Mouse (Mus musculus) lung, adult 2 months (tissue): ENCODE data around the gene Foxp1. TPM values are rescaled to one million over a fixed set of nuclear protein-coding genes. Genes with fewer than 3 reads are reported as not detected.

Experiments
- DNase-seq: peaks from one replicate; pipeline ENCODE4 v3.0.0; 2022
- H3K4me1 ChIP-seq: fragments of 200-500 bp; 2 replicates; pipeline ENCODE4 v1.6.1; 2011; ENCODE audit warnings: low read length; ENCODE audit not compliant: control insufficient read depth, insufficient read depth
- H3K4me3 ChIP-seq: fragments of 200-500 bp; replicated peaks from 2 replicates; pipeline ENCODE3; 2011; ENCODE audit warnings: low read depth, mild to moderate bottlenecking, control low read depth, low read length; ENCODE audit errors: extremely low read depth
- CTCF ChIP-seq: fragments of 200-500 bp; IDR thresholded peaks from 2 replicates; pipeline ENCODE4 v1.5.1; 2011; ENCODE audit warnings: mild to moderate bottlenecking, low read length, control low read depth; ENCODE audit not compliant: insufficient read depth
- POLR2A ChIP-seq: fragments of 200-500 bp; IDR thresholded peaks from 2 replicates; pipeline ENCODE4 v1.6.1; 2011; ENCODE audit warnings: low read depth, mild to moderate bottlenecking, control low read depth, low read length, borderline replicate concordance; ENCODE audit errors: extremely low read depth
- WGBS: fragments of 180-500 bp; shearing (Covaris S2); methylation state at CpG from one replicate; pipeline ENCODE4 v1.1.7; 2018; 5-methylcytosine and 5-hydroxymethylcytosine counted together
- polyA plus RNA-seq: library from polyadenylated mRNA; depleted of rRNA; stranded (reverse); fragments of >200 nt; gene quantifications from 2 replicates; pipeline ENCODE4 v1.2.3, GENCODE M21; 2012

Foxp1 gene
- polyA plus RNA-seq, 1 experiment: 135 TPM

DNA sequence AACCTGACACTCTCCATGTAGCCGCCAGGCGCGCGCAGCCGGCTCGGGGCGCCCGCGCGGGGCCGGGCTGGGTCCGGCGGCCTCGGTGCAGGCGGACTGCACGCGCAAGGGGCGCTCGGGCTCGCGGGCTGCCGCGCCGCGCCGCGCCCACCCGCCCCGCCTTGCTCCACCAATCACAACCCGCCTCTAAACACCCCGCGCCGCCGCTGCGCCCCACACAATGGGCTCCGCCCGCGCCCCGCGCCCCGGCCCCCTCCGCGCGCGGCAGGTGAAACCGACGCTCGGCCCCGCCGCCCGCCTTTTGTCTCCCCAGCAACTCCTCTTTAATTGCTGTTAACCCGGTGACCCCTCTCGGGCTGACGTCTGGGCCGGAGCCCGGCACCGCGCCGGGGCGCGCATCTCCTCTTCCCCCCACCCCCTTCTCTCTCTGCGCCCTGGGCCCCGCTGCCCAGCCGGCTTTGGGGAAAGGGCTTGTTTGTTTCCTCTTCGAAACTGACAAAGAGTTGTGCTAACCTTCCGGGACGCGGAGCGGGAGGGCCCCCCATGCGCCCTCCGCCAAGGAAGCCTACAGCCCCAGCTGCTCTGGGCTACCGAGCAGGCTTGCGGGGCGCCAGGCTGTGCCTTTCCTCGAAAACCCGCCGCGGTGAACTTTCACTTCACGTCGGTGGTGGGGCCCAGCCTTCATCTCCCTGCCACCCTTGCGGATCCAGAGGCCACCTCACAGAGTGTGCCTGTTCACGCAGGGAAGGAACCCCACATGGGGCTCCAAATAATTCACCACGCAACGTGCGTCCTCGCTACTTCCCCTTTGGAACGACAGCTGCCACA, 494.1 kb downstream of the Foxp1 start:
- DNase-seq: peak; percentile 67
- WGBS: under 1% methylated on average over 86 of the region's 87 CpGs

DNA sequence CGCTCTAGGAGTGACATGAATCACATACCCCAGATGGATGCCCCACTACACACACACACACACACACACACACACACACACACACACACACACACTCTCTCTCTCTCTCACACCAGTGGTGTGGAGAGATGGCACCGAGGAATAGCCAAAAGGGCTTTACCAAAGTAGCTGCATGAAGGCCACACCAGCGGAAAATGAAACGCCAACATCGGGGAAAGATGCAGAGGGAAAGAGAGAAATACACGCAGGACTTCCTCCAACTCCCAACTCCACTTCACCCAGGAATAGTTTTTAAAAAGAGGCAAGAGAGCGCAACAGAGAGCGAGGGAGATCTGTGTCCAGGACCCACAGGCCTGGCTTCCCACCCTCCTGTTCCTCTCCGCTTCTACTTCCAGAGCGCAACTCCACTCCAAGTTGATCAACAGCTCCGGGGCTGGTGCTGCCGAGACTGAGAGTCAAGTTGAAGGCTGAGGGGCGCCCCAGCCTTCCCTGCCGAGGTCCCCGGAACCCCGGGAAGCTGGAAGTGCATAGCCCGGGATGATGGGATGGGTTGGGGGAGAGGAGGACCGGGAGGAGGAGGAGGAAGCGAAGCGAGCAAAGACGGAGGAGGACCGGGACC, 494.9 kb downstream of the Foxp1 start:
- DNase-seq: peak; percentile 64
- WGBS: 3% methylated on average over 22 of the region's 22 CpGs
- Histone ChIP-seq H3K4me1 (peaks cover 21% of the 10 kb centered on the region), H3K4me3 (peak overlapping the region; percentile 99)
- TF ChIP-seq POLR2A (no peak), CTCF (no peak)

More for the DNA sequence above, 494.1 kb downstream of the Foxp1 start:
- H3K4me1 ChIP-seq: peaks cover 23% of the 10 kb centered on the region
- H3K4me3 ChIP-seq: peak overlapping the region; percentile 99
- TF ChIP-seq CTCF: no peak
- TF ChIP-seq POLR2A: peak; percentile 13; the same call in 1 of the 2 replicates

DNA sequence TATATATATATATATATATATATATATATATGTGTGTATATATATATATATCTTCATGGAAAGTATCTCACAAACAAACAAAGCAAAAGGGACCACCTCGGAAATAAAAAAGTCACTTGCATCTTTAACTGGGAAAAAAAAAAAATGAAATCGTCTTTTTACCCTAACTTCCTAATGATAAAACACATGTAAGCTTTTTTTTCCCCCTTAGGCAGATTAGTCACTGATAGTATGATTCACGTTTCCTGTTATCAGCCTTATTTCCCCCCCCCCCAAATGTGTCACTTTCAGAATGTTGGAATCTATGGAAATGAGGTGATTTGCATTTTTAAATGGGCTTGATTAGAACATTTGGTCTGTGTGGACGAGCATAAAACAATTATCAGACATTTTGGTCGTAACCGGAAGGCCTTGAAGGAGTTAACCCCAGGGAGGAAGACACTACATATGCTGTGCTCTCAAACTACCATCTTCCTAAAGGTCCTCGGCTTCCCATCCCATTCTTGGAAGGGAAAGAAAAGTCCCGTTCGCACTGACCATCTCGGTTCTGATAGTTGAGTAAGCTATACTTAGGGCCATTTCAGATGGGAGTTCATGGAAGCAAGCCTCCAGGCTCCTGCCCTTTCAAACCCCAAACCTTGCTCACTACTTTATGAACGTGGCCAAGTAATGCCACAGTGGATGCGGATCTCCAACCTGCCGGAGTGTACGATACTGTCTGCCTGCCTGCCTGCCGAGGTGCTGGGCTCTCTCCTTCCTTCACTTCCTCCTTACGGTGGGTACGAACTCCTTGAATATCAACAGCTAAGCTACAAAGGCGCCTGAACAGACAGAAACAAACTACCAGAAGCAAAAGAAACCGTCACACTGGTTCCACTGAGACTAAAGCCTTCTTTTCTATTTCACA, 495.6 kb downstream of the Foxp1 start:
- no peak for DNase-seq
- peak overlapping the region; percentile 99 for H3K4me3 ChIP-seq
- peaks cover 20% of the 10 kb centered on the region for H3K4me1 ChIP-seq
- 22% methylated on average over 19 of the region's 19 CpGs for WGBS
- TF ChIP-seq POLR2A: no peak
- no peak for TF ChIP-seq CTCF

DNA sequence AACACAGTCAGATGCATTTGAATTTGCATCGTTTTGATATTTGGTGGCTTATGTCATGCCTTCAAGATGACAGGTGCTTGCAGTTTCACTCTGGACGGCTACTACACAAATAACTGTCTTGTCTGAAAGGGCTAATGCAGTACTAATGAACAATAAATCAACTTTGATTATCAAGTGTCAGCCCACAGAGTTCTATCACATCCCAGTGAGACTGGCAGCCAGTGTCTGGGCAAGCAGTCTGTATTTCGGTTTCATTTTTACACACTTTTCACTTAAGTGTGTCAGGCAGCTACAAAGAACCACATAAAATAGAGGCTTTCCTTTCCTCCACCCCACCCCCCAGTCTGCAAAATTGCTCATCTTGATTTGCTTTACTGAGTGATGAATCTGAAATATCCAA, 496.5 kb downstream of the Foxp1 start:
- Histone ChIP-seq H3K4me1 (peaks cover 16% of the 10 kb centered on the region), H3K4me3 (peak overlapping the region; percentile 74)
- DNase-seq: no peak
- 21% methylated on average over 3 of the region's 3 CpGs for WGBS
- no peak for TF ChIP-seq POLR2A
- TF ChIP-seq CTCF: no peak

DNA sequence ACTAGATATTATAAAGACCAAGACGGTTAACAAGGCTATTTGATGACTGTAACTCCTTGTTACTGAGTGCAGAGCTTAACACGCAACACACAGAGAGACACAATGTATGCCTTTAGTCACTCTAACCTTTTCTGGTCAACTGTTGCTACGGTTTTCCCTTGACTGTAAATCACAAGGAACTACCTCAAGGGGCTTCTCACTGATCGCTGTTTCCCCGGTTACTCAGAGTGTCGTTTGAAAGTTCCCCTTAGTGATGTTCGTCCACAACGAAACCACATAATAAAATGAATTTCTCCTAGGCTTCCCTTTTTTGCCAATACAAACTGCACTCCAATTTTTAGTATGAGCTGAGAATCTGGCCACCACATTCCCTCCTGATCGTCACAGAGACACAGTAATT, 497.9 kb downstream of the Foxp1 start:
- peaks cover 17% of the 10 kb centered on the region for H3K4me1 ChIP-seq
- 34% methylated on average over 9 of the region's 9 CpGs for WGBS
- TF ChIP-seq POLR2A (no peak), CTCF (no peak)
- H3K4me3 ChIP-seq: peak overlapping the region; percentile 49
- DNase-seq: no peak

DNA sequence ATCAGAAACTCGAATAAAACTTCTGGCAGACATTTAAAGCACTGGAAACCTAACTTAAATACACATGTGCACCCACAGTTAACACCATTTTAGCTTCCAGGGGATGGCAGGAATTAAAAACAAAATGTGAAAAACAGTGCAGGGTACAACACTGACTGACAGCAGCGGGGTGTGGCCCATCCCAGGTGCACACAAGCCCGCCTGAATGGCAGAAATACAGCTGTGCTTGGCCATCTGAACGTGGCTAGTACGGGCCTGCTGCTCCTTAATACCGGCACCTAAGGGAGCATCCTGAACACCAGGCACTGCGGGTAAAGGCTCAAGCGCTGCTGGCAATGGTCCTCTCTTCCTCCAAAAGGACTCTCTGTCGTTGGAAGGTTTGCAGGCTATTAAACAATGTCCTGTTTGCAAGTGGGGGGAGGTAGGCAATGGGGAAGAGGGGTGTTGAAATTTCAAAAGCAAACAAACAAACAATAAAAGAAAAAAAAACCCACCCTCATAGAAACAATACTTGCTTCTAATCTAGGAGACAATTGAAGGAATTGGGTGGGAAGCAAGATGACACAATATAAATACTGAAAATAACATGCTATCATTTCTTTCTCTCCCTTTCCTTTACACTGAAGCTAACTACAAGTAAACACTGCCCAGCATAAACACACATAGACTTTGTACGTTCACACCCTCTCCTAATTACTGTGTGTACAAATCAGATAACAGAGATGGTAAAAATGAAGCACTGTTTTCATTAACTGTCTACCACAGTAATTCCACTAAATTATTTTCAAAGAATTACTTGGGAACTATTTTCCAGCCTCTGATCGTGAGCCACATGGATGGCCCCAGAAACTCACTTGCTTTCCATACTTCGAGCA, 501.7 kb downstream of the Foxp1 start:
- peaks cover 38% of the 10 kb centered on the region for H3K4me1 ChIP-seq
- H3K4me3 ChIP-seq: peak overlapping the region; percentile 29
- DNase-seq: no peak
- peak; percentile 59; the same call in 1 of the 2 replicates for TF ChIP-seq POLR2A
- TF ChIP-seq CTCF: no peak
- 38% methylated on average over 12 of the region's 12 CpGs for WGBS

DNA sequence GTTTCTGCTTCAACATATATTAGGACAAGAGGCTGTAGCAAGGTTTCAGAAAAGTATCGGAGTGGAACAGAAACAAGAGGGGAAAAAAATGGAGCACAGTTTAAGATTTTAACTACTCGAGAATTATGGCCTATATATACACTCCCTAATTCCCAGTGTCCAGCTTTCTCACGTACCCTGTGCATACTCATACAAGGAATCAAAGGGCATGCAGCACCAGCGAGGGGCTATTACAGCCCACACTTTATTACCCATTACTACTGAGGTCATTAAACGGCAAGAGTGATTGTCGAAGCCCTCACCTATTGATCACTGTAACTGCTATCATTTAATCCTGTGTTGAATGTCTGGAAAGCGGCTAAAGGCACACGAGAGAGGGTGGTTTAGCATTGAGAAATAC, 502.8 kb downstream of the Foxp1 start:
- peaks cover 39% of the 10 kb centered on the region for H3K4me1 ChIP-seq
- no peak for DNase-seq
- WGBS: 58% methylated on average over 8 of the region's 8 CpGs
- TF ChIP-seq POLR2A: no peak
- no peak for TF ChIP-seq CTCF
- no peak overlapping the region for H3K4me3 ChIP-seq

DNA sequence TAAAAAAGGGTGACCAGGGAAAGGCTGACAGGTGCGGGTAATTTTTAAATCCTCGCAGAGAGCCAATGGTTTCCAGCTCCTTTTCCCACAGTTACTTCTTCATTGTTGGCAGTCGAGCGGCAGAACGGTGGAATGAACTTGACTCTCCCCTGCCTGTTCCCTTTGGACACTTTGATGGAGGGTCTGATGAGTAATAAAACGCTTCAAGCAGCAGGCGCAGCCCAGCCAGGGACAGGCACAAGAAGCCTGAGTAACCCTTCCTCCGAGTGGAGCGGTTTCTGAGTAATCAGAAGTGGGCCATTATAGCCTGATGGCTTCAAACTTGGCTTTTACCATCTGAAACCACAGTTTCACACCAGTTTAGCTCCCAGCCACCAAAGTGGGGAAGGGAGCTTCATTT, 503.3 kb downstream of the Foxp1 start:
- WGBS: 51% methylated on average over 9 of the region's 9 CpGs
- peaks cover 40% of the 10 kb centered on the region for H3K4me1 ChIP-seq
- H3K4me3 ChIP-seq: peak overlapping the region; percentile 24
- no peak for DNase-seq
- no peak for TF ChIP-seq POLR2A
- no peak for TF ChIP-seq CTCF
